Mouse (Mus musculus) liver, embryonic 14.5 days (tissue): ENCODE data around the gene Ccdc167. TPM values are rescaled to one million over a fixed set of nuclear protein-coding genes. Genes with fewer than 3 reads are reported as not detected.

Experiments
- ATAC-seq: fragments of 200-750 bp; cut with Nextera tagmentation; 2 replicates; pipeline ENCODE4 v1.8.0; 2017; ENCODE audit warnings: moderate number of reproducible peaks, mild to moderate bottlenecking, moderate library complexity; ENCODE audit not compliant: insufficient read depth
- DNase-seq, 3 experiments: peaks; one replicate each; pipeline ENCODE4 v3.0.0-alpha.2; 2012 to 2013; ENCODE audit warnings: low read depth in 3 of 3, low spot score in 3 of 3
- H3K27ac ChIP-seq: fragments of 300-500 bp; sonication (generic); 2 replicates; pipeline ENCODE4 v1.5.1; 2014; ENCODE audit warnings: moderate library complexity, mild to moderate bottlenecking, control low read depth, inconsistent platforms
- H3K27me3 ChIP-seq: fragments of 300-500 bp; sonication (generic); 2 replicates; pipeline ENCODE4 v1.6.1; 2014; ENCODE audit warnings: mild to moderate bottlenecking, low read length, moderate library complexity; ENCODE audit not compliant: control insufficient read depth, insufficient read depth
- H3K36me3 ChIP-seq: fragments of 300-500 bp; sonication (generic); replicated peaks from 2 replicates; pipeline ENCODE4 v1.6.1; 2014; ENCODE audit warnings: low read depth; ENCODE audit not compliant: control insufficient read depth, insufficient read depth
- H3K4me1 ChIP-seq, 2 experiments: fragments of 200-500 bp in 1 of 2; fragments of 300-500 bp in 1 of 2; sonication (generic) in 1 of 2; replicated peaks; 2 replicates each; pipeline ENCODE4 v1.6.1; 2012 to 2014; ENCODE audit warnings: antibody characterized with exemption in 1 of 2, inconsistent platforms in 1 of 2, low read length in 1 of 2; ENCODE audit not compliant: control insufficient read depth in 2 of 2, insufficient read depth in 2 of 2
- H3K4me2 ChIP-seq: fragments of 300-500 bp; sonication (generic); 2 replicates; pipeline ENCODE4 v1.6.1; 2014; ENCODE audit warnings: low read depth, mild to moderate bottlenecking, control low read depth, moderate library complexity
- H3K4me3 ChIP-seq, 2 experiments: fragments of 200-500 bp in 1 of 2; fragments of 300-500 bp in 1 of 2; sonication (generic) in 1 of 2; 2 replicates each; pipeline ENCODE4 v1.5.1; 2012 to 2014; ENCODE audit warnings: low read depth in 2 of 2, low read length in 2 of 2, mild to moderate bottlenecking in 2 of 2, control low read depth in 1 of 2, inconsistent platforms in 1 of 2, moderate library complexity in 1 of 2; ENCODE audit not compliant: insufficient read depth in 1 of 2
- H3K9ac ChIP-seq: fragments of 300-500 bp; sonication (generic); replicated peaks from 2 replicates; pipeline ENCODE4 v1.6.1; 2014; ENCODE audit warnings: mild to moderate bottlenecking, control low read depth, moderate library complexity
- H3K9me3 ChIP-seq: fragments of 300-500 bp; sonication (generic); 2 replicates; pipeline ENCODE4 v1.6.1; 2016; ENCODE audit warnings: low read length, mixed read lengths; ENCODE audit not compliant: control insufficient read depth
- CTCF ChIP-seq: IDR thresholded peaks from 2 replicates; pipeline ENCODE4 v1.5.1; 2016; ENCODE audit warnings: antibody characterized with exemption, low read depth, control low read depth
- EP300 ChIP-seq: IDR thresholded peaks from 2 replicates; pipeline ENCODE4 v1.6.1; 2016; ENCODE audit warnings: antibody characterized with exemption, low read depth
- WGBS: fragments of 180-500 bp; shearing (Covaris S2); extraction: QIAGEN DNeasy Blood & Tissue Kit; methylation state at CpG from one replicate; pipeline ENCODE4 v1.1.7; 2014; ENCODE audit not compliant: insufficient replicate concordance; 5-methylcytosine and 5-hydroxymethylcytosine counted together
- polyA plus RNA-seq, 2 experiments: library from polyadenylated mRNA; depleted of rRNA in 1 of 2; stranded (reverse) in 1 of 2; unstranded in 1 of 2; fragments of >200 nt; fragmentation: Nextera tagmentation in 1 of 2; extraction: Ambion mirVana in 1 of 2; gene quantifications; 2 replicates each; pipeline versions ENCODE4 v1.2.1 to v1.2.3; 2012 to 2014

Ccdc167 gene
- polyA plus RNA-seq, 2 experiments, result 7.6 to 10.1 TPM

- Histone ChIP-seq H3K9me3 (no peaks in the 10 kb centered on the region), H3K4me1 (peaks cover 32 to 40% of the 10 kb centered on the region in 2 experiments), H3K4me2 (no peak overlapping the region), H3K4me3 (no peak overlapping the region), H3K9ac (no peak overlapping the region), H3K27ac (no peak overlapping the region), H3K27me3 (no peaks in the 10 kb centered on the region), H3K36me3 (peaks cover 72% of the 10 kb centered on the region)
- 75% methylated on average over 6 of the region's 6 CpGs for WGBS
- no peak for TF ChIP-seq EP300
- no peak for TF ChIP-seq CTCF
- DNase-seq (no peak), ATAC-seq (no peak)
These were observed 29.5 kb downstream of the Ccdc167 start for GRCm38 (mm10) chr17:29687373-29687772.

- Histone ChIP-seq H3K4me1 (peaks cover 32 to 40% of the 10 kb centered on the region in 2 experiments), H3K9ac (no peak overlapping the region; the same call in 1 of the 2 replicates), H3K4me3 (no peak overlapping the region), H3K9me3 (no peaks in the 10 kb centered on the region), H3K27me3 (no peaks in the 10 kb centered on the region), H3K36me3 (peaks cover 76% of the 10 kb centered on the region), H3K4me2 (peak overlapping the region; percentile 8), H3K27ac (peak overlapping the region; percentile 66)
- DNase-seq, result peak; percentile 59 to 66 (median 62)
- TF ChIP-seq CTCF (no peak), EP300 (peak; percentile 88)
- WGBS, result 37% methylated on average over 5 of the region's 5 CpGs
- peak; percentile 83 for ATAC-seq
These were observed 30.1 kb downstream of the Ccdc167 start for GRCm38 (mm10) chr17:29686771-29687170.

DNA sequence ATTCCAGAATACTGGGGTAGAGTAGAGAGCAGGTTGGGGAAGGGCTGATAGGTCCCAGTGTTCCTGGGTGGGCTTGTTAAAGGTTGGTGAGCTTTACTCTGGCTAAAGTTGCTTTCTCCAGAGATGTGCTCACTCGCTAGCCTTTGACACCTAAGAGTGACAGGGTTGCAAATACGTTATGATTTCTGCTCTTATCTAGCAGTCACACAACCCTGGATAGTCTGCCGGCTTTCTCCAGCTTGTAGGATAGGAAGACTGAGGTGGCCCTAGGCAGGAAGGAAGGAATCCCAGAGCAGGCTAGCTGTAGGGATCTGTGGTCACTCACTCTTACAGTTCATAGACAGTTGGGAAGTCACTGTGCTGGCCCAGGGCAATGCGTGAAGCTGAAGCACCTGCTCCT lies 32.6 kb downstream of the Ccdc167 start:
- Histone ChIP-seq H3K9me3 (no peaks in the 10 kb centered on the region), H3K36me3 (peaks cover 75% of the 10 kb centered on the region), H3K27me3 (no peaks in the 10 kb centered on the region), H3K9ac (peak overlapping the region; percentile 40; the same call in 1 of the 2 replicates), H3K4me2 (no peak overlapping the region), H3K27ac (no peak overlapping the region; the same call in 1 of the 2 replicates), H3K4me3 (no peak overlapping the region), H3K4me1 (peaks cover 32 to 40% of the 10 kb centered on the region in 2 experiments)
- ATAC-seq, result peak; percentile 61
- no peak for DNase-seq
- WGBS, result 23% methylated on average over 4 of the region's 4 CpGs
- TF ChIP-seq EP300 (peak; percentile 56), CTCF (no peak)

- peaks cover 72% of the 10 kb centered on the region for H3K36me3 ChIP-seq
These were observed 33.7 kb downstream of the Ccdc167 start for GRCm38 (mm10) chr17:29683127-29683526.

GRCm38 (mm10) chr17:29682261-29682660 lies 34.6 kb downstream of the Ccdc167 start:
- WGBS, result 87% methylated on average over 7 of the region's 7 CpGs
- no peak overlapping the region for H3K27ac ChIP-seq
- no peak for TF ChIP-seq CTCF
- no peak for TF ChIP-seq EP300
- ATAC-seq, result no peak
- peaks cover 29 to 33% of the 10 kb centered on the region in 2 experiments for H3K4me1 ChIP-seq
- no peak for DNase-seq
- no peaks in the 10 kb centered on the region for H3K9me3 ChIP-seq
- H3K27me3 ChIP-seq, result no peaks in the 10 kb centered on the region
- H3K9ac ChIP-seq, result no peak overlapping the region
- H3K4me3 ChIP-seq, result no peak overlapping the region
- peaks cover 74% of the 10 kb centered on the region for H3K36me3 ChIP-seq
- H3K4me2 ChIP-seq, result no peak overlapping the region

More at GRCm38 (mm10) chr17:29683127-29683526, 33.7 kb downstream of the Ccdc167 start:
- 65% methylated on average over 2 of the region's 2 CpGs for WGBS
- Histone ChIP-seq H3K4me2 (no peak overlapping the region), H3K4me3 (no peak overlapping the region), H3K27me3 (no peaks in the 10 kb centered on the region), H3K9ac (no peak overlapping the region), H3K27ac (no peak overlapping the region), H3K4me1 (peaks cover 32 to 40% of the 10 kb centered on the region in 2 experiments), H3K9me3 (no peaks in the 10 kb centered on the region)
- ATAC-seq (no peak), DNase-seq (no peak)
- TF ChIP-seq EP300 (no peak), CTCF (no peak)
